Comparison of ENCODE assay signal across 27 mouse cellular contexts in genomic region chr13:57931998-57932397, GRCm38 (mm10). TPM values are rescaled to one million over a fixed set of nuclear protein-coding genes. Genes with fewer than 3 reads are reported as not detected.
DNase-seq lines count a peak whose midpoint lies in the region; ATAC-seq and TF ChIP-seq lines count a peak whose summit lies in the region.
"Had no signal": no experiment of that assay in that cellular context is flagged by ENCODE, and none has a peak within 500 bp of the region (broad histone marks: within the 10 kb centered on the region; RNA-seq: fewer than 3 reads in every experiment).

No protein-coding gene starts in this region.

- H3K4me1 ChIP-seq in forebrain, embryonic 12.5 days = peaks cover 20% of the 10 kb centered on the region
- H3K4me1 ChIP-seq in forebrain, embryonic 13.5 days = peaks cover 19% of the 10 kb centered on the region
- H3K4me1 ChIP-seq in limb, embryonic 12.5 days (replicated peaks) = peaks cover 12% of the 10 kb centered on the region; the same call in 1 of the 2 replicates
- peaks cover 19% of the 10 kb centered on the region for H3K4me1 ChIP-seq in limb, embryonic 10.5 days
- H3K4me1 ChIP-seq in stomach, postnatal 0 days (replicated peaks; ENCODE audit: control insufficient read depth, insufficient read depth) = no peaks in the 10 kb centered on the region
- H3K4me1 ChIP-seq: heart, embryonic 15.5 days; limb, embryonic 13.5 days; liver, embryonic 12.5 days had no signal

- no peak overlapping the region for H3K9ac ChIP-seq in forebrain, embryonic 12.5 days
- no peak overlapping the region for H3K9ac ChIP-seq in forebrain, embryonic 13.5 days
- H3K9ac ChIP-seq in limb, embryonic 12.5 days (replicated peaks) = no peak overlapping the region
- H3K9ac ChIP-seq in stomach, postnatal 0 days (ENCODE audit: low read length) = no peak overlapping the region
- H3K9ac ChIP-seq: heart, embryonic 15.5 days; limb, embryonic 13.5 days; liver, embryonic 12.5 days; neural tube, embryonic 15.5 days had no signal

- H3K36me3 ChIP-seq in forebrain, embryonic 12.5 days (replicated peaks) = no peaks in the 10 kb centered on the region
- H3K36me3 ChIP-seq in forebrain, embryonic 13.5 days (ENCODE audit: poor library complexity, severe bottlenecking) = no peaks in the 10 kb centered on the region
- no peaks in the 10 kb centered on the region for H3K36me3 ChIP-seq in limb, embryonic 12.5 days
- no peaks in the 10 kb centered on the region for H3K36me3 ChIP-seq in limb, embryonic 10.5 days
- no peaks in the 10 kb centered on the region for H3K36me3 ChIP-seq in stomach, postnatal 0 days (ENCODE audit: control insufficient read depth, insufficient read depth, low read length)
- H3K36me3 ChIP-seq: heart, embryonic 15.5 days; limb, embryonic 13.5 days; liver, embryonic 12.5 days; neural tube, embryonic 15.5 days had no signal

- ATAC-seq in forebrain, embryonic 12.5 days (ENCODE audit: low FRiP score) = no peak
- no peak for ATAC-seq in forebrain, embryonic 13.5 days
- no peak for ATAC-seq in limb, embryonic 12.5 days (ENCODE audit: insufficient number of reproducible peaks, insufficient read depth, low FRiP score, low TSS enrichment, low read depth)
- no peak for ATAC-seq in stomach, postnatal 0 days (ENCODE audit: low FRiP score, low TSS enrichment)
- ATAC-seq: forebrain, embryonic 16.5 days; hindbrain, embryonic 16.5 days; intestine, embryonic 16.5 days; liver, embryonic 12.5 days had no signal

- 98% methylated on average over 9 of the region's 9 CpGs for WGBS in forebrain, embryonic 12.5 days
- WGBS in forebrain, embryonic 13.5 days = 96% methylated on average over 9 of the region's 9 CpGs
- WGBS in limb, embryonic 12.5 days = 74% methylated on average over 9 of the region's 9 CpGs
- WGBS in limb, embryonic 10.5 days = 91% methylated on average over 9 of the region's 9 CpGs
- WGBS in stomach, postnatal 0 days = 89% methylated on average over 9 of the region's 9 CpGs

- no peaks in the 10 kb centered on the region for H3K9me3 ChIP-seq in forebrain, embryonic 12.5 days
- no peaks in the 10 kb centered on the region for H3K9me3 ChIP-seq in forebrain, embryonic 13.5 days (replicated peaks)
- H3K9me3 ChIP-seq in limb, embryonic 12.5 days = no peaks in the 10 kb centered on the region
- no peaks in the 10 kb centered on the region for H3K9me3 ChIP-seq in limb, embryonic 10.5 days (replicated peaks)
- H3K9me3 ChIP-seq in stomach, postnatal 0 days (ENCODE audit: control insufficient read depth, low read length) = no peaks in the 10 kb centered on the region
- H3K9me3 ChIP-seq: heart, embryonic 15.5 days; limb, embryonic 13.5 days; liver, embryonic 12.5 days; neural tube, embryonic 15.5 days had no signal

- intact Hi-C loops in left cerebral cortex, postnatal 14 days (cut with DNase I) = no loop called here

- H3K4me2 ChIP-seq in forebrain, embryonic 12.5 days = no peak overlapping the region
- H3K4me2 ChIP-seq in forebrain, embryonic 13.5 days = no peak overlapping the region
- H3K4me2 ChIP-seq in limb, embryonic 12.5 days = no peak overlapping the region
- H3K4me2 ChIP-seq in stomach, postnatal 0 days (replicated peaks; ENCODE audit: low read depth) = no peak overlapping the region
- H3K4me2 ChIP-seq: heart, embryonic 15.5 days; limb, embryonic 13.5 days; liver, embryonic 12.5 days; midbrain, embryonic 11.5 days; neural tube, embryonic 15.5 days had no signal

- no peaks in the 10 kb centered on the region for H3K27me3 ChIP-seq in forebrain, embryonic 12.5 days
- H3K27me3 ChIP-seq in forebrain, embryonic 13.5 days = no peaks in the 10 kb centered on the region
- no peaks in the 10 kb centered on the region for H3K27me3 ChIP-seq in limb, embryonic 12.5 days
- no peaks in the 10 kb centered on the region; the same call in 1 of the 2 replicates for H3K27me3 ChIP-seq in limb, embryonic 10.5 days (ENCODE audit: low read depth, poor library complexity, severe bottlenecking)
- H3K27me3 ChIP-seq in stomach, postnatal 0 days (ENCODE audit: control insufficient read depth, insufficient read depth, low read length) = no peaks in the 10 kb centered on the region
- H3K27me3 ChIP-seq: heart, embryonic 15.5 days; limb, embryonic 13.5 days; liver, embryonic 12.5 days; neural tube, embryonic 15.5 days had no signal

- DNase-seq in limb, embryonic 10.5 days (ENCODE audit: low spot score) = no peak
- DNase-seq in left cerebral cortex, postnatal 14 days (ENCODE audit: low spot score in 2 of 2) = peak; percentile 32 to 62
- DNase-seq in telencephalon, adult 2 months (ENCODE audit: low read depth, low spot score) = peak; percentile 84
- DNase-seq in stomach, postnatal 0 days (ENCODE audit: low spot score) = no peak
- DNase-seq: adrenal gland, adult 2 months; gastrocnemius, adult 2 months; kidney, adult 9 months; kidney, postnatal 14 days; lung, adult 18-20 months; lung, postnatal 10 days; right cerebral cortex, postnatal 14 days; spleen, adult 18-20 months; thymus, postnatal 14 days had no signal

- H3K4me3 ChIP-seq in forebrain, embryonic 12.5 days (replicated peaks) = no peak overlapping the region
- no peak overlapping the region for H3K4me3 ChIP-seq in forebrain, embryonic 13.5 days
- H3K4me3 ChIP-seq in limb, embryonic 12.5 days (replicated peaks) = no peak overlapping the region
- no peak overlapping the region for H3K4me3 ChIP-seq in limb, embryonic 10.5 days
- H3K4me3 ChIP-seq in stomach, postnatal 0 days (ENCODE audit: low read depth, low read length) = no peak overlapping the region
- H3K4me3 ChIP-seq: erythroblast, embryonic 14.5 days; gastrocnemius, adult 2 months; heart, embryonic 15.5 days; limb, embryonic 13.5 days; liver, embryonic 12.5 days; neural tube, embryonic 15.5 days had no signal

- H3K27ac ChIP-seq in forebrain, embryonic 12.5 days = 0 out of 2 replicates have a peak overlapping the region, but pooled peaks have one; percentile 2
- H3K27ac ChIP-seq in forebrain, embryonic 13.5 days = no peak overlapping the region
- H3K27ac ChIP-seq in limb, embryonic 12.5 days = peak overlapping the region; percentile 41; the same call in 1 of the 2 replicates
- H3K27ac ChIP-seq in limb, embryonic 10.5 days = no peak overlapping the region
- H3K27ac ChIP-seq in stomach, postnatal 0 days (replicated peaks) = no peak overlapping the region
- H3K27ac ChIP-seq: gastrocnemius, adult 2 months; heart, embryonic 15.5 days; limb, embryonic 13.5 days; liver, embryonic 12.5 days; neural tube, embryonic 15.5 days had no signal

- no peak for TF ChIP-seq CTCF in stomach, postnatal 0 days (IDR thresholded peaks at IDR 0.05; ENCODE audit: low read depth)

- TF ChIP-seq EP300 in stomach, postnatal 0 days (optimal IDR thresholded peaks at IDR 0.05) = no peak

RNA-seq across cellular contexts. Expression of gene Spock1, which starts 23.9 kb away (rescaled TPM):
- polyA plus RNA-seq in forebrain, embryonic 12.5 days (2016; fragmentation: Nextera tagmentation; extraction: Ambion mirVana) = 9.5 and 12.0 TPM in 2 replicates
- 13.1 and 13.2 TPM in 2 replicates for polyA plus RNA-seq in forebrain, embryonic 13.5 days (2015; fragmentation: Nextera tagmentation; extraction: Ambion mirVana)
- 1.5 and 2.2 TPM in 2 replicates for polyA plus RNA-seq in limb, embryonic 12.5 days (2016; fragmentation: Nextera tagmentation; extraction: Ambion mirVana)
- polyA plus RNA-seq in limb, embryonic 10.5 days (2016; fragmentation: Nextera tagmentation; extraction: Ambion mirVana) = 0.67 and 0.93 TPM in 2 replicates
- 100 to 1,000 TPM; 297 to 320 TPM for total RNA-seq in left cerebral cortex, postnatal 14 days (2021)
- polyA plus RNA-seq in stomach, postnatal 0 days (2015; fragmentation: Nextera tagmentation; extraction: Ambion mirVana) = 1.6 and 1.7 TPM in 2 replicates
- total RNA-seq: hematopoietic stem cell, adult 5-6 weeks; MEL had no signal

Comparison
In these comparisons a context has a peak if more than half of its experiments do, and no peak if none do; other contexts are left out.
1. H3K27ac ChIP-seq: peak in forebrain, embryonic 12.5 days (single experiment) and limb, embryonic 12.5 days (single experiment); none in forebrain, embryonic 13.5 days (single experiment), limb, embryonic 10.5 days (single experiment) and stomach, postnatal 0 days (single experiment).
2. DNase-seq: peak in left cerebral cortex, postnatal 14 days (2 of 2) and telencephalon, adult 2 months (single experiment); none in limb, embryonic 10.5 days (single experiment) and stomach, postnatal 0 days (single experiment).